Mouse (Mus musculus) activated CD4-positive, CD25-positive, alpha-beta regulatory T cell, adult 9 weeks (primary cell): Measurements from ENCODE around the gene Acan. TPM values are rescaled to one million over a fixed set of nuclear protein-coding genes. Genes with fewer than 3 reads are reported as not detected.

Experiments
- polyA plus RNA-seq: library from polyadenylated mRNA; unstranded; fragments of 100-300 nt; shearing (Covaris generic); gene quantifications from one replicate; pipeline ENCODE4 v1.2.1, GENCODE M21; 2017

Acan gene
- not detected for polyA plus RNA-seq

GRCm38 (mm10) chr7:79053383-79053889 is at the start of gene Acan:
Gene Acan (plus strand): TSS chr7:79053483.

GRCm38 (mm10) chr7:79130843-79131444 is 77.7 kb downstream of the Acan start, which contains the start of gene Hapln3:
Gene Hapln3 (minus strand): TSS chr7:79131018.

GRCm38 (mm10) chr7:79148711-79149266 is 95.5 kb downstream of the Acan start, which contains the start of gene Mfge8:
Gene Mfge8 (minus strand): TSS chr7:79149060.

Other genes starting within 250 kb of the Acan start
- 27.8 TPM for gene Det1, start 206.2 kb upstream of the Acan start, polyA plus RNA-seq
- gene Aen, start 157.6 kb upstream of the Acan start, polyA plus RNA-seq, result 46.7 TPM
- 148 TPM for gene Isg20, start 140.1 kb upstream of the Acan start, polyA plus RNA-seq
- gene Hapln3, start 77.5 kb downstream of the Acan start, polyA plus RNA-seq, result not detected
- gene Mfge8, start 95.6 kb downstream of the Acan start, polyA plus RNA-seq, result 20.1 TPM
- gene Abhd2, start 219.7 kb downstream of the Acan start, polyA plus RNA-seq, result 17.7 TPM